Mouse (Mus musculus): ENCODE results near the gene Edn1. TPM values are rescaled to one million over a fixed set of nuclear protein-coding genes. Genes with fewer than 3 reads are reported as not detected.

Edn1 gene
- polyA plus RNA-seq (2015; fragmentation: Nextera tagmentation; extraction: Ambion mirVana), result 5.5 and 5.7 TPM in 2 replicates

- WGBS, result under 1% methylated on average over 26 of the region's 26 CpGs
- H3K9ac ChIP-seq, result peak within 1 kb of the TSS; percentile 31; the same call in 1 of the 2 replicates
- no peak for ATAC-seq (ENCODE audit: insufficient number of reproducible peaks, low FRiP score, low TSS enrichment, low read depth)
- H3K4me1 ChIP-seq, result peaks cover 29% of the 10 kb centered on the region
- H3K4me2 ChIP-seq (replicated peaks), result peak within 1 kb of the TSS; percentile 87
- H3K4me3 ChIP-seq (replicated peaks), result peak within 1 kb of the TSS; percentile 45
- peaks cover 19% of the 10 kb centered on the region for H3K27me3 ChIP-seq
- H3K36me3 ChIP-seq, result no peaks in the 10 kb centered on the region
- H3K27ac ChIP-seq (replicated peaks), result peak within 1 kb of the TSS; percentile 36; the same call in 1 of the 2 replicates
- H3K9me3 ChIP-seq (replicated peaks), result no peaks in the 10 kb centered on the region
These were observed at the start of gene Edn1 for GRCm38 (mm10) chr13:42301161-42301721. Gene Edn1 (plus strand): TSS chr13:42301476.

DNA sequence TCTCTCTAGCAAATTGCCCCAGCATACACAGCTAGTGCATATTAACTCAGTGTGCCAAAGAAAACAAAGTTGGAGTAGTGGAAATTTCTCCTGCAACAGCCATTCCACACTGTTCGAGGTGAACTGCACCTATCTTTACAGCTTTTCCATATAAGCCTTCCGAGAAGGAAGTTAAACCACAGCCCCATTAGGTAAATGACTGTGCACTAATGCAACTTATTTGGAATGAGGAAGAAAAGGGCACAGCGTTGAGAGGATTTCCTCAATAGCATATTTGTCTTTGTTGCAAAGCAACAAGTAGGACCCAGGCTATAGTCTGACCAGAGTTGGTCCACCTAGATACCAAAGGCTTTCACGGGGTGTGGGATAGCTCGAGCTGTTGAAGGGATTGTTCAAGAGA lies 47.5 kb upstream of the Edn1 start:
- no peak overlapping the region for H3K9ac ChIP-seq
- H3K4me1 ChIP-seq, result no peaks in the 10 kb centered on the region
- no peak overlapping the region for H3K4me2 ChIP-seq (replicated peaks)
- ATAC-seq (ENCODE audit: insufficient number of reproducible peaks, low FRiP score, low TSS enrichment, low read depth), result no peak
- 75% methylated on average over 5 of the region's 5 CpGs for WGBS
- no peak overlapping the region for H3K4me3 ChIP-seq (replicated peaks)
- H3K36me3 ChIP-seq, result no peaks in the 10 kb centered on the region
- no peaks in the 10 kb centered on the region for H3K27me3 ChIP-seq
- H3K27ac ChIP-seq (replicated peaks), result no peak overlapping the region
- H3K9me3 ChIP-seq (replicated peaks), result no peaks in the 10 kb centered on the region

DNA sequence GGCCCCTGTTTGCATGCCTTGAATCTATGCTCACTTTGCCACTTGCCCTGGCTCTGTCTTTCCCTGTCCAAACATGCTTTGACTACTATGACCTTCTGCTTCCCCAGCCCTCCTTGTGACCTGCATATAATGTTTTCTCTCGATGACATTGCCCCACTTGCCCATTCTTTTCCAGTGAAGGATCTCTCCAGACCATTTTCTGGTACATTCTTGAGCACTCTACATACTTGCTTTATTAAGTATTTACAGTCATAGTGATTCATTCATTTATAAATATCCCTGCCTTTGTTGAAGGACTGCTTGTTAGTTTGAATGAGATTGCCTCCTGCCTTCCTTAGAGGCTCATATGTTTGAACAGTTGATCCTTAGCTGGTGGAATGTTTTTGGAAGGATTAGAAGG lies 46.2 kb upstream of the Edn1 start:
- H3K27ac ChIP-seq (replicated peaks), result no peak overlapping the region
- WGBS, result 79% methylated on average over 1 of the region's 1 CpGs
- no peak overlapping the region for H3K4me2 ChIP-seq (replicated peaks)
- no peaks in the 10 kb centered on the region for H3K9me3 ChIP-seq (replicated peaks)
- H3K4me1 ChIP-seq, result no peaks in the 10 kb centered on the region
- H3K4me3 ChIP-seq (replicated peaks), result no peak overlapping the region
- no peaks in the 10 kb centered on the region for H3K27me3 ChIP-seq
- H3K36me3 ChIP-seq, result no peaks in the 10 kb centered on the region
- H3K9ac ChIP-seq, result no peak overlapping the region
- ATAC-seq (ENCODE audit: insufficient number of reproducible peaks, low FRiP score, low TSS enrichment, low read depth), result no peak

DNA sequence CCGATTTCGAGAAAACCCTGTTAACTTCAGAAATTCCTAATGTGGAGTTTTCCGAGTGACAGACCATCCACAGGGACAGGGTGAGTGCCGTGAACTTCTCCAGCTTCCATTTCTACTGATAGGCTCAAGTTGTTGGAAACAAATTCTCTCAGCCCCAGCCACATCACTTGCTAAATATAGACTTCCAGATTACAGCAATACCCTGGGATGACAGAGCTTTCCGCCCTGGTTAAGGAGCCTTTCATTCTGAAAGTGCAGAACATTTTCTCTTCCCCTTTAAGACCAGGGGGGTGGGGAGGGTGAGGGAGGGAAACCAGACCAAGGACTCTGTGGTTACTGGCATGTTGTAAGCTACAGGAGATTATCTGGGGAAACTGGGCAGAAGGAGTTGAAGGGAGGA lies 42.9 kb upstream of the Edn1 start:
- H3K27ac ChIP-seq (replicated peaks), result no peak overlapping the region
- no peaks in the 10 kb centered on the region for H3K4me1 ChIP-seq
- WGBS, result 81% methylated on average over 5 of the region's 5 CpGs
- H3K9ac ChIP-seq, result no peak overlapping the region
- no peaks in the 10 kb centered on the region for H3K27me3 ChIP-seq
- no peak for ATAC-seq (ENCODE audit: insufficient number of reproducible peaks, low FRiP score, low TSS enrichment, low read depth)
- H3K4me3 ChIP-seq (replicated peaks), result no peak overlapping the region
- H3K4me2 ChIP-seq (replicated peaks), result no peak overlapping the region
- H3K36me3 ChIP-seq, result no peaks in the 10 kb centered on the region
- H3K9me3 ChIP-seq (replicated peaks), result no peaks in the 10 kb centered on the region

DNA sequence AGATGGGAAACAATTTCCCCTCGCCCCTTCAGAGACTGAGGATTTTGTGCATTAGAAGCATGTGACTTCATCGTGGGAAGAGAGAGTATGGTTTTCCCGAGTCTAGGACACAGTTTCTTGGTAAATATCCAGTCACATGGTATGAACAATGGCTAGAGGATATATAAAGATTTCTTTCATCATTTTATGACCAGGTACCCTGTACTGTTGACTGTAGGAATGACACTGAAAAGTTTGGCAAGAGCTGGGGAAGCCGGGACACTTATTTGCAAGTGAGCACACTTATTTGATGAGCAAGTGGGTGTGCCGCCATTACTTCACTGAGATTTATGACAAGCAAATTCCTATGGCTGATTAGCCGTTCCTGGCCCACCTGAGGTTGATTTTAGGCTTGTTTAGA lies 40.6 kb upstream of the Edn1 start:
- WGBS, result 77% methylated on average over 6 of the region's 6 CpGs
- H3K4me2 ChIP-seq (replicated peaks), result no peak overlapping the region
- H3K4me1 ChIP-seq, result no peaks in the 10 kb centered on the region
- no peaks in the 10 kb centered on the region for H3K36me3 ChIP-seq
- H3K27ac ChIP-seq (replicated peaks), result no peak overlapping the region
- H3K9ac ChIP-seq, result no peak overlapping the region
- no peaks in the 10 kb centered on the region for H3K9me3 ChIP-seq (replicated peaks)
- no peak overlapping the region for H3K4me3 ChIP-seq (replicated peaks)
- H3K27me3 ChIP-seq, result no peaks in the 10 kb centered on the region
- ATAC-seq (ENCODE audit: insufficient number of reproducible peaks, low FRiP score, low TSS enrichment, low read depth), result no peak

GRCm38 (mm10) chr13:42270051-42270450 lies 31.2 kb upstream of the Edn1 start:
- Histone ChIP-seq H3K27me3 (no peaks in the 10 kb centered on the region), H3K27ac (replicated peaks) (no peak overlapping the region), H3K9ac (no peak overlapping the region), H3K4me3 (replicated peaks) (no peak overlapping the region), H3K36me3 (no peaks in the 10 kb centered on the region), H3K4me1 (no peaks in the 10 kb centered on the region), H3K9me3 (replicated peaks) (no peaks in the 10 kb centered on the region), H3K4me2 (replicated peaks) (no peak overlapping the region)
- ATAC-seq (ENCODE audit: insufficient number of reproducible peaks, low FRiP score, low TSS enrichment, low read depth), result no peak
- 82% methylated on average over 9 of the region's 9 CpGs for WGBS

DNA sequence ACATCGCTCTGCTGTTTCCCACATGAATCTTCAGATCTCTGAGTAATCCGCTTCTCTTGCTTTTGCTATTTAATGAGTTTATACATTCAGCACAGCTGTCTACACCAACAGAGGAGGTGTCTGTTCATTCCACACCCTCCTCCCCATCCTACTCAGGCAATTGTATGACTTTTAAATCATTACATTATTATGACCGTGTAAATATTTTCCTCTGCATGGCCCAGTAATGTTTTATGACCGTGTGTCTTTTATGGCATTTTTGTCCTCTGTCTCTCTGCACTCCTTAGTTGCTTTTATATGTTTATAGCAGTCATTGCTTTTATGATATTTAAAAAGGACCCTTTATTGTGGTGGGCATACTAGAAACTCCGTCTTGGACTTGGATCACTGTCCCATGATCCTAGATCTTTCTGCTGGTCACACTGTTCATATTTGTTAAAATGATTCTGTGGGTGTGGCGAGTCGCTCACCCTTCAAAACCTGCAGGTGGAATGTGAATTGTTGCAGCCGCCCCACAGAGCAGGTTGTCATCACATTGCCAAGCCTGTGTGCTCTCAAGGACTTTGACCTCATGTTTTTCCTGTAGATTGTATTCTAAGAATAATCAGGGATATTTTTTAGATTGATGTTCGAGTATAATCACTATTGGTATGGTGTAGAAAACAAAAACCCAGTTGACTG lies 24.4 kb upstream of the Edn1 start:
- ATAC-seq (ENCODE audit: insufficient number of reproducible peaks, low FRiP score, low TSS enrichment, low read depth), result no peak
- no peaks in the 10 kb centered on the region for H3K4me1 ChIP-seq
- H3K4me3 ChIP-seq (replicated peaks), result no peak overlapping the region
- H3K9ac ChIP-seq, result no peak overlapping the region
- H3K36me3 ChIP-seq, result no peaks in the 10 kb centered on the region
- no peak overlapping the region for H3K4me2 ChIP-seq (replicated peaks)
- no peak overlapping the region for H3K27ac ChIP-seq (replicated peaks)
- WGBS, result 76% methylated on average over 9 of the region's 9 CpGs
- no peaks in the 10 kb centered on the region for H3K27me3 ChIP-seq
- H3K9me3 ChIP-seq (replicated peaks), result no peaks in the 10 kb centered on the region

DNA sequence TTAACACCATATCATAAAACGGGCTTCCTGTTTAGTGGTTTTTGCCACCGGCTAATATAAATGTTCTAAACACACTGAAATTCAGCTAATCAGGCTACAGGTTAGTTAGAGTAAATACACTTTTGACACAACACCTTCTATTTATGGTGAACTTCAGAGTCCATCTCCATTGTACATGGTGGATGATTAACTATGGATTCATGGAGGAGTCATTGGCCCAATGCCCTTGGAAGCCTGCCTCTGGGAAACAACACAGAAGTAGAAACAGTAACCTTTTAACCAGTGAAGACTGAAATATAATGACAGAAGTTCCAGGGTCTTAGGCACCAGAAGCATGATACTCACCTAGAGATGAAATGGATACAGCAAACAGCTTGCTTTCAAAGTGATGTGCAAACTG lies 23.5 kb upstream of the Edn1 start:
- Histone ChIP-seq H3K4me3 (replicated peaks) (no peak overlapping the region), H3K36me3 (no peaks in the 10 kb centered on the region), H3K9ac (no peak overlapping the region), H3K9me3 (replicated peaks) (no peaks in the 10 kb centered on the region), H3K4me1 (no peaks in the 10 kb centered on the region), H3K27ac (replicated peaks) (no peak overlapping the region), H3K4me2 (replicated peaks) (no peak overlapping the region), H3K27me3 (no peaks in the 10 kb centered on the region)
- WGBS, result 82% methylated on average over 2 of the region's 2 CpGs
- no peak for ATAC-seq (ENCODE audit: insufficient number of reproducible peaks, low FRiP score, low TSS enrichment, low read depth)

GRCm38 (mm10) chr13:42285896-42286295 lies 15.4 kb upstream of the Edn1 start:
- Histone ChIP-seq H3K27me3 (no peaks in the 10 kb centered on the region), H3K4me2 (replicated peaks) (no peak overlapping the region), H3K9ac (no peak overlapping the region), H3K36me3 (no peaks in the 10 kb centered on the region), H3K4me3 (replicated peaks) (no peak overlapping the region), H3K9me3 (replicated peaks) (no peaks in the 10 kb centered on the region), H3K27ac (replicated peaks) (no peak overlapping the region), H3K4me1 (0 out of 2 replicates have a peak, but pooled peaks cover 6% of the 10 kb centered on the region)
- ATAC-seq (ENCODE audit: insufficient number of reproducible peaks, low FRiP score, low TSS enrichment, low read depth), result no peak
- WGBS, result 81% methylated on average over 3 of the region's 3 CpGs

- Histone ChIP-seq H3K4me2 (replicated peaks) (no peak overlapping the region), H3K9me3 (replicated peaks) (no peaks in the 10 kb centered on the region), H3K9ac (no peak overlapping the region), H3K27me3 (no peaks in the 10 kb centered on the region), H3K36me3 (no peaks in the 10 kb centered on the region), H3K4me1 (0 out of 2 replicates have a peak, but pooled peaks cover 6% of the 10 kb centered on the region), H3K4me3 (replicated peaks) (no peak overlapping the region), H3K27ac (replicated peaks) (no peak overlapping the region)
- ATAC-seq (ENCODE audit: insufficient number of reproducible peaks, low FRiP score, low TSS enrichment, low read depth), result no peak
- WGBS, result 81% methylated on average over 4 of the region's 4 CpGs
These were observed 14.5 kb upstream of the Edn1 start for GRCm38 (mm10) chr13:42286768-42287167.

DNA sequence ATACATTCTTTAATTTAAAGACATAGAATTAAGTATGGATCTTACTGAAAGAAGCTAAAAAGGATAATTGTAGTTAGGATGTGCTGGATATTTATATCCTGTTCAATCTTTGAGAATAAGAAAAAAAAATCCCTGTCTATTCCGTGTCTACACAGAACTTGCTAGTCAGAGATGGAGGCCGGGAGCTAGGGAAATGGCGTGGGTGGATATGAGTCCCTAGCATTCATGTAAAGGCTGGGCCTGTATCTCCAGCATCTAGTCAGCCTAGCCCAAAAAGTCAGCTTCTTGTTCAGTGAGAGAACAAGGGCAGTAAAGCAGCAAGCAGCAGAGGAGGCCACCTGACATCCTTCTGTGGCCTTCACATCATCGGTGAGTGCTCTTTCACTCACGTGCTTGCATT lies 8.7 kb upstream of the Edn1 start:
- Histone ChIP-seq H3K27me3 (no peaks in the 10 kb centered on the region), H3K4me2 (replicated peaks) (no peak overlapping the region), H3K27ac (replicated peaks) (no peak overlapping the region), H3K9me3 (replicated peaks) (no peaks in the 10 kb centered on the region), H3K4me3 (replicated peaks) (no peak overlapping the region), H3K9ac (no peak overlapping the region), H3K4me1 (0 out of 2 replicates have a peak, but pooled peaks cover 6% of the 10 kb centered on the region), H3K36me3 (no peaks in the 10 kb centered on the region)
- 80% methylated on average over 5 of the region's 5 CpGs for WGBS
- no peak for ATAC-seq (ENCODE audit: insufficient number of reproducible peaks, low FRiP score, low TSS enrichment, low read depth)

- Histone ChIP-seq H3K27me3 (peaks cover 12% of the 10 kb centered on the region), H3K36me3 (no peaks in the 10 kb centered on the region), H3K4me2 (replicated peaks) (no peak overlapping the region), H3K4me1 (peaks cover 21% of the 10 kb centered on the region), H3K27ac (replicated peaks) (no peak overlapping the region), H3K9ac (no peak overlapping the region), H3K4me3 (replicated peaks) (no peak overlapping the region), H3K9me3 (replicated peaks) (no peaks in the 10 kb centered on the region)
- ATAC-seq (ENCODE audit: insufficient number of reproducible peaks, low FRiP score, low TSS enrichment, low read depth), result no peak
- 54% methylated on average over 8 of the region's 8 CpGs for WGBS
These were observed 3.0 kb upstream of the Edn1 start for GRCm38 (mm10) chr13:42298302-42298701.

All from embryonic facial prominence, embryonic 15.5 days (tissue).